Mouse (Mus musculus) right cerebral cortex, postnatal 36 days (tissue): ENCODE measurements at regions not wholly inside any gene's neighbourhood (a gene's known extent, or its start where the extent isn't known, plus 50 kb on each side); places are given as distances from the start of the nearest gene placed in this dataset.

Source experiments
- DNase-seq, 2 experiments: peaks; one replicate each; pipeline ENCODE4 v3.0.0; 2022; ENCODE audit warnings: low spot score in 2 of 2, mixed read lengths in 1 of 2

- DNase-seq: no peak
These were observed 69.0 kb upstream of the Atrnl1 start for GRCm38 (mm10) chr19:57541693-57542314.

- DNase-seq: peak in 1 of 2 experiments; percentile 29
These were observed 68.3 kb upstream of the Atrnl1 start for GRCm38 (mm10) chr19:57542506-57542905.

- DNase-seq: peak; percentile 56 to 80
These were observed 67.1 kb upstream of the Atrnl1 start for GRCm38 (mm10) chr19:57543681-57544214.

GRCm38 (mm10) chr19:57544229-57544879 lies 66.5 kb upstream of the Atrnl1 start:
- no peak for DNase-seq

DNA sequence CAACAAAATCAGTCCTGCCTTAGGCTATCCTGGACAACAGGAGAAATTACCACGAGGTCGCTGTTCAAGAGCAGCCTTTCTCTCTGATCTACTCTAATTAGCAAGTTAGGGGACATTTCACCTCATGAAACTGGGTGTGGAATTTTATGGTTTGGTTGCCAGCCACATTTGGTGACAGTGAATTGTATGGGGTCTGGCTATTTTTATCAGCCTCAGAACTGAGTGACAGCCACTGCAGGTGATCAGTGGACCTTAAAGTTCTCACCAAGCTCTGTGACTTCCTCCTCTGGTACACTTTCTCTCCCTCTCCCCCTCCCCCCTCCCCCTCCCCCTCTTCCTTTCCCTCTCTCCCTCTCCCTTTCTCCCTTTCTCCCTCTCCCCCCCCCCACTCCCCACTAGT lies 65.8 kb upstream of the Atrnl1 start:
- DNase-seq: no peak

- DNase-seq: no peak
These were observed 64.8 kb upstream of the Atrnl1 start for GRCm38 (mm10) chr19:57546039-57546438.

- no peak for DNase-seq
These were observed 64.3 kb upstream of the Atrnl1 start for GRCm38 (mm10) chr19:57546519-57546918.

DNA sequence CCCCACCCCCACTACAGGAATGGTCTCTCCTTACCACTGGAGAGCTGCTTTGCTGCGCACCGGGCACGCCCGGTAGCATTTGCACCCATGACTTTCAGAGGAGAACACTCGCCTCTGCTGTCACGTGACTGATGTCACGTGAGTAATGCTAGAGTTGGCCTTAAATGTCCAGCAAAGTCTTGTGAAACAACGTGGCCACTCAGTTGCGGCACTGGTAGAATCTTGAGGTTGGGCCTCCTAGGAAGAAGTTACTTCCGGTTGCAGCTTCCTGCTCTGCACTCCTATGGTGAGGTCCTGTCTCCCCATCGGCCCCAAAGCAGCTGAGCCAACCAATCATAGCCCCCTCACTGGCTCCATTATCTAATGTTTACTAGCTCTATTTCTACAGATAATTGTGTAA lies 62.7 kb upstream of the Atrnl1 start:
- DNase-seq: no peak

GRCm38 (mm10) chr19:57548661-57549060 lies 62.2 kb upstream of the Atrnl1 start:
- no peak for DNase-seq

DNA sequence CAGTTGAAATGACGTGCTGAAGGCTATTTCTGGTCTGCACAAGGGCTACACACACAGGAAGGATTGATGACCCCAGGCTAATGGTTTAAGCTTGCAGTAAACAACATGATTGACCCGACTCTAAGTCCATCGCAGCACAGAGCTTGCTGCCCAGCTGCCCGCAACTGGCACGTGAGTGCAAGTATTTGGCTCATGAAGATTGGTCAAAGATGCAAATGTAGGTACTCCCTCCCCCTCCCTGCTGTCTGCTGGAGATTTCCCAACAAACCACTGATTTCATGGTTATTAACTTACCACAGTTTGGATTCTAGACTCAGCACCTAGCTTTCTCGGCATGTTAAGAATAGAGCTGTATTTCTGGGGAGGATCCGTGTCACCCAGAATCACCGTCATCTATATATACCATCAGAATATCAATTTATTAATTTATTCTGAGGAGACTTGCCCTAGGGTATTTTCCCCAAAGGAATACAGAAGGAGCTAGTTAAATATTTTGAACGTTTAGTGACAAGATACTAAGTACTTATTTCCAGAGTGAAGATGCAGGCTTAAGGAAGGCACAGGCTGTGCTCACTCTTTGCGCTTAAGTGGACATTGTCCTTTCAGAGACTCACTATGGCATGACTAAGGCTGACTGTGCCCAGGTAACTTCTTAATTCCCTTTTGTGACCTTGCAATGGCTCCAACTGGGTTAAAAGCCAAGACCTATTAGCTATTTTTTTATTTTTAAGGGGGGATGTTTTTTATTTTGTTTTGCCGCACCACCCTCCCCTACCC lies 57.7 kb upstream of the Atrnl1 start:
- no peak for DNase-seq

DNA sequence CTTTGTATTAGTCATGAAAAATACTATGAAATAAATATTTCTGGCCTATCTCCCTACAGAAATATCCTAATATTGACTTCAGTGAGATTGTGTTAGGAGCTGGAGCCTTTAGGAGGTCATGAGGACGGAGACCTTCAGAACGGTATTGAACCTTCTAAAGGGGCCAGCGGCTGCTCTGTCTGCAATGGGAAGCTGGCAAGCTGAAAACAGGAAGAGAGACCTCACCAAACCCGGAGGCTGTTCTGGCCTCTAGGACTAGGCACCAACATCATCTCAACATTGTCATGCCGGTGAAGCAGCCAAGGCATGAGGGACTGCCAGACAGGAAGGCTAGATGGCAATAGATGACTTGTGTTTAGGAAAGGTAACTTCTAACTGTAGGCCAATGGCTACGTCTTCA lies 56.7 kb upstream of the Atrnl1 start:
- DNase-seq: no peak

GRCm38 (mm10) chr19:57555313-57555712 lies 55.5 kb upstream of the Atrnl1 start:
- no peak for DNase-seq

- DNase-seq: no peak
These were observed 52.3 kb upstream of the Atrnl1 start for GRCm38 (mm10) chr19:57558420-57558967.

GRCm38 (mm10) chr19:57560757-57561156 lies 50.1 kb upstream of the Atrnl1 start:
- DNase-seq: no peak
